Mouse (Mus musculus) forebrain, embryonic 11.5 days (tissue): ENCODE results near the gene Lrp10. TPM values are rescaled to one million over a fixed set of nuclear protein-coding genes. Genes with fewer than 3 reads are reported as not detected.

Experiments
- ATAC-seq: fragments of 200-750 bp; cut with Nextera tagmentation; replicated peaks from 2 replicates; pipeline ENCODE4 v1.8.0; 2017; ENCODE audit warnings: moderate TSS enrichment; ENCODE audit not compliant: low FRiP score
- DNase-seq: peaks from one replicate; pipeline ENCODE4 v3.0.0-alpha.2; 2017; ENCODE audit warnings: low spot score
- H3K27ac ChIP-seq: fragments of 300-500 bp; sonication (generic); 2 replicates; pipeline ENCODE4 v1.5.1; 2014; ENCODE audit warnings: low read depth, low read length
- H3K27me3 ChIP-seq: fragments of 300-500 bp; sonication (generic); 2 replicates; pipeline ENCODE4 v1.6.1; 2014; ENCODE audit warnings: mild to moderate bottlenecking, low read length, mixed read lengths; ENCODE audit not compliant: control insufficient read depth, insufficient read depth
- H3K36me3 ChIP-seq: fragments of 300-500 bp; sonication (generic); 2 replicates; pipeline ENCODE4 v1.6.1; 2014; ENCODE audit warnings: mild to moderate bottlenecking, low read length, moderate library complexity, mixed read lengths; ENCODE audit not compliant: control insufficient read depth, insufficient read depth
- H3K4me1 ChIP-seq: fragments of 300-500 bp; sonication (generic); replicated peaks from 2 replicates; pipeline ENCODE4 v1.6.1; 2014; ENCODE audit warnings: low read length, mixed read lengths; ENCODE audit not compliant: control insufficient read depth, insufficient read depth
- H3K4me2 ChIP-seq: fragments of 300-500 bp; sonication (generic); 2 replicates; pipeline ENCODE4 v1.6.1; 2014; ENCODE audit warnings: low read depth, mild to moderate bottlenecking, low read length, moderate library complexity, mixed read lengths; ENCODE audit not compliant: severe bottlenecking
- H3K4me3 ChIP-seq: fragments of 300-500 bp; sonication (generic); 2 replicates; pipeline ENCODE4 v1.5.1; 2014; ENCODE audit warnings: low read depth, low read length
- H3K9ac ChIP-seq: fragments of 300-500 bp; sonication (generic); 2 replicates; pipeline ENCODE4 v1.6.1; 2014; ENCODE audit warnings: low read length
- H3K9me3 ChIP-seq: fragments of 300-500 bp; sonication (generic); 2 replicates; pipeline ENCODE4 v1.6.1; 2016; ENCODE audit warnings: low read length, mixed read lengths; ENCODE audit not compliant: control insufficient read depth
- WGBS: fragments of 180-500 bp; shearing (Covaris S2); extraction: QIAGEN DNeasy Blood & Tissue Kit; methylation state at CpG from one replicate; pipeline ENCODE4 v1.1.7; 2014; 5-methylcytosine and 5-hydroxymethylcytosine counted together
- polyA plus RNA-seq: library from polyadenylated mRNA; unstranded; fragments of >200 nt; fragmentation: Nextera tagmentation; extraction: Ambion mirVana; gene quantifications from 2 replicates; pipeline ENCODE4 v1.2.1, GENCODE M21; 2014

The Lrp10 gene
- polyA plus RNA-seq, 1 experiment from 2014 or later: 28.8 TPM

- peaks cover 26% of the 10 kb centered on the region for H3K36me3 ChIP-seq
- H3K4me1 ChIP-seq: peaks cover 8% of the 10 kb centered on the region; the same call in 1 of the 2 replicates
- peaks cover 5% of the 10 kb centered on the region; the same call in 1 of the 2 replicates for H3K9me3 ChIP-seq
- ATAC-seq (no peak), DNase-seq (no peak)
- H3K27me3 ChIP-seq: no peaks in the 10 kb centered on the region
- H3K4me3 ChIP-seq: peak overlapping the region; percentile 72
- peak overlapping the region; percentile 82 for H3K9ac ChIP-seq
- H3K4me2 ChIP-seq: peak overlapping the region; percentile 66
- peak overlapping the region; percentile 53; the same call in 1 of the 2 replicates for H3K27ac ChIP-seq
- WGBS: 5% methylated on average over 17 of the region's 17 CpGs
These were observed 52.9 kb downstream of the Lrp10 start for GRCm38 (mm10) chr14:54516710-54517310.

Other genes with a start within 250 kb of the Lrp10 start
- 233 and 240 TPM in 2 replicates for gene Dad1, start 210.0 kb upstream of the Lrp10 start, polyA plus RNA-seq
- gene Abhd4, start 209.9 kb upstream of the Lrp10 start, polyA plus RNA-seq: 50.9 and 53.5 TPM in 2 replicates
- gene Olfr49, start 179.2 kb upstream of the Lrp10 start, polyA plus RNA-seq: not detected in 2 replicates
- gene Oxa1l, start 103.3 kb upstream of the Lrp10 start, polyA plus RNA-seq: 56.7 and 58.3 TPM in 2 replicates
- gene Slc7a7, start 46.4 kb upstream of the Lrp10 start, polyA plus RNA-seq: 4.5 and 5.0 TPM in 2 replicates
- gene Mrpl52, start 37.2 kb upstream of the Lrp10 start, polyA plus RNA-seq: 220 and 221 TPM in 2 replicates
- 70.7 and 71.6 TPM in 2 replicates for gene Mmp14, start 32.5 kb upstream of the Lrp10 start, polyA plus RNA-seq
- gene Rem2, start 12.0 kb downstream of the Lrp10 start, polyA plus RNA-seq: 18.8 and 19.8 TPM in 2 replicates
- gene Prmt5, start 53.4 kb downstream of the Lrp10 start, polyA plus RNA-seq: 142 and 151 TPM in 2 replicates
- gene Haus4, start 90.5 kb downstream of the Lrp10 start, polyA plus RNA-seq: 50.6 and 55.5 TPM in 2 replicates
- 51.6 and 59.7 TPM in 2 replicates for gene Ajuba, start 113.4 kb downstream of the Lrp10 start, polyA plus RNA-seq
- 9.6 and 9.9 TPM in 2 replicates for gene 4931414P19Rik, start 141.9 kb downstream of the Lrp10 start, polyA plus RNA-seq
- 414 and 455 TPM in 2 replicates for gene Psmb5, start 153.9 kb downstream of the Lrp10 start, polyA plus RNA-seq
- 0.05 TPM in 1 of 2 replicates, not detected in the other for gene Psmb11, start 157.3 kb downstream of the Lrp10 start, polyA plus RNA-seq
- not detected in 2 replicates for gene Gm17606, start 176.8 kb downstream of the Lrp10 start, polyA plus RNA-seq
- gene Cdh24, start 177.2 kb downstream of the Lrp10 start, polyA plus RNA-seq: 10.5 and 12.3 TPM in 2 replicates
- gene 1700123O20Rik, start 222.1 kb downstream of the Lrp10 start, polyA plus RNA-seq: 89.9 and 94.4 TPM in 2 replicates
- gene Acin1, start 222.8 kb downstream of the Lrp10 start, polyA plus RNA-seq: 150 and 160 TPM in 2 replicates
- gene Gm29776, start 234.7 kb downstream of the Lrp10 start, polyA plus RNA-seq: 0.17 and 0.23 TPM in 2 replicates
- not detected in 2 replicates for gene Cebpe, start 248.0 kb downstream of the Lrp10 start, polyA plus RNA-seq